Mouse (Mus musculus) adrenal gland, adult (tissue): ENCODE measurements around the gene Pip4p1.
"Not testable (repeated sequence)": the region's sequence is repeated elsewhere in the genome, so short reads cannot be mapped to it uniquely, and the experiment has no call there.

Experiments used
- DNase-seq, 2 experiments: peaks; one replicate each; pipeline ENCODE4 v3.0.0; 2022 to 2023; ENCODE audit warnings: low spot score in 1 of 2; ENCODE audit not compliant: inconsistent age in 2 of 2

The Pip4p1 gene

GRCm38 (mm10) chr14:50930754-50931492, at the start of gene Pip4p1, which contains the start of gene Pnp:
Gene Pip4p1 (minus strand): TSS chr14:50930856.
Gene Pnp (plus strand): TSS chr14:50931082.
- peak; percentile 99 to 100 for DNase-seq

GRCm38 (mm10) chr14:50979631-50980030, 49.0 kb upstream of the Pip4p1 start:
- no peak for DNase-seq

GRCm38 (mm10) chr14:50978451-50978850, 47.8 kb upstream of the Pip4p1 start:
- not testable (repeated sequence) for DNase-seq

- DNase-seq = peak in 1 of 2 experiments; percentile 52
These were observed 46.0 kb upstream of the Pip4p1 start for GRCm38 (mm10) chr14:50976674-50977073.

GRCm38 (mm10) chr14:50975001-50975400, 44.3 kb upstream of the Pip4p1 start:
- no peak for DNase-seq

GRCm38 (mm10) chr14:50973700-50974099, 43.0 kb upstream of the Pip4p1 start:
- DNase-seq = no peak

- DNase-seq = not testable (repeated sequence)
These were observed 42.4 kb upstream of the Pip4p1 start for GRCm38 (mm10) chr14:50973054-50973453.

- no peak for DNase-seq
These were observed 40.2 kb upstream of the Pip4p1 start for GRCm38 (mm10) chr14:50970822-50971221.

- peak in 1 of 2 experiments; percentile 45 for DNase-seq
These were observed 39.2 kb upstream of the Pip4p1 start for GRCm38 (mm10) chr14:50969558-50970544.

GRCm38 (mm10) chr14:50969041-50969440, 38.4 kb upstream of the Pip4p1 start:
- DNase-seq = no peak

GRCm38 (mm10) chr14:50968216-50968980, 37.7 kb upstream of the Pip4p1 start:
- no peak for DNase-seq

- not testable (repeated sequence) for DNase-seq
These were observed 27.8 kb upstream of the Pip4p1 start for GRCm38 (mm10) chr14:50958289-50958995.

- not testable (repeated sequence) for DNase-seq
These were observed 26.5 kb upstream of the Pip4p1 start for GRCm38 (mm10) chr14:50957146-50957545.

- DNase-seq = not testable (repeated sequence)
These were observed 26.1 kb upstream of the Pip4p1 start for GRCm38 (mm10) chr14:50956724-50957123.

- peak; percentile 56 to 82 for DNase-seq
These were observed 25.4 kb upstream of the Pip4p1 start, which contains the start of gene Pnp2 for GRCm38 (mm10) chr14:50955942-50956508. Gene Pnp2 (plus strand): TSS chr14:50955992.

- DNase-seq = no peak
These were observed 24.8 kb upstream of the Pip4p1 start for GRCm38 (mm10) chr14:50955487-50955886.

- peak in 1 of 2 experiments; percentile 31 for DNase-seq
These were observed 14.9 kb upstream of the Pip4p1 start for GRCm38 (mm10) chr14:50945526-50945925.

GRCm38 (mm10) chr14:50945081-50945480, 14.4 kb upstream of the Pip4p1 start:
- DNase-seq = not testable (repeated sequence)

GRCm38 (mm10) chr14:50944668-50945033, 14.0 kb upstream of the Pip4p1 start:
- DNase-seq = not testable (repeated sequence)
